Mouse (Mus musculus) intestine, embryonic 15.5 days (tissue): ENCODE measurements around the gene Mmgt2. TPM values are rescaled to one million over a fixed set of nuclear protein-coding genes. Genes with fewer than 3 reads are reported as not detected.
"Not testable (repeated sequence)": the region's sequence is repeated elsewhere in the genome, so short reads cannot be mapped to it uniquely, and the experiment has no call there.

ENCODE experiments used
- ATAC-seq: fragments of 200-750 bp; cut with Nextera tagmentation; 2 replicates; pipeline ENCODE4 v1.8.0; 2017; ENCODE audit warnings: moderate TSS enrichment, moderate library complexity
- H3K27ac ChIP-seq: fragments of 300-500 bp; sonication (generic); 2 replicates; pipeline ENCODE4 v1.5.1; 2015; ENCODE audit warnings: mild to moderate bottlenecking, inconsistent platforms
- H3K27me3 ChIP-seq: fragments of 300-500 bp; sonication (generic); replicated peaks from 2 replicates; pipeline ENCODE4 v1.6.1; 2015; ENCODE audit warnings: inconsistent platforms
- H3K36me3 ChIP-seq: fragments of 300-500 bp; sonication (generic); 2 replicates; pipeline ENCODE4 v1.6.1; 2015; ENCODE audit warnings: inconsistent platforms
- H3K4me1 ChIP-seq: fragments of 300-500 bp; sonication (generic); replicated peaks from 2 replicates; pipeline ENCODE4 v1.6.1; 2015; ENCODE audit warnings: inconsistent platforms
- H3K4me2 ChIP-seq: fragments of 300-500 bp; sonication (generic); replicated peaks from 2 replicates; pipeline ENCODE4 v1.6.1; 2015; ENCODE audit warnings: mild to moderate bottlenecking, inconsistent platforms
- H3K4me3 ChIP-seq: fragments of 300-500 bp; sonication (generic); replicated peaks from 2 replicates; pipeline ENCODE4 v1.5.1; 2015; ENCODE audit warnings: inconsistent platforms
- H3K9ac ChIP-seq: fragments of 300-500 bp; sonication (generic); 2 replicates; pipeline ENCODE4 v1.6.1; 2015; ENCODE audit warnings: inconsistent platforms
- H3K9me3 ChIP-seq: fragments of 300-500 bp; sonication (generic); 2 replicates; pipeline ENCODE4 v1.6.1; 2016; ENCODE audit warnings: inconsistent platforms
- WGBS: fragments of 180-500 bp; shearing (Covaris S2); methylation state at CpG from one replicate; pipeline ENCODE4 v1.1.7; 2015; 5-methylcytosine and 5-hydroxymethylcytosine counted together
- polyA plus RNA-seq: library from polyadenylated mRNA; unstranded; fragments of >200 nt; fragmentation: Nextera tagmentation; extraction: Ambion mirVana; gene quantifications from 2 replicates; pipeline ENCODE4 v1.2.1, GENCODE M21; 2015

Gene Mmgt2
- polyA plus RNA-seq, 1 experiment from 2014 or later, result 71.8 TPM

GRCm38 (mm10) chr11:62643011-62643631 lies 5.3 kb upstream of the Mmgt2 start:
- no peak overlapping the region for H3K4me3 ChIP-seq
- 78% methylated on average over 8 of the region's 8 CpGs for WGBS
- H3K27ac ChIP-seq, result peak overlapping the region; percentile 60
- ATAC-seq, result peak; percentile 48; the same call in 1 of the 2 replicates
- H3K4me2 ChIP-seq, result 0 out of 2 replicates have a peak overlapping the region, but pooled peaks have one; percentile 9
- H3K4me1 ChIP-seq, result peaks cover 50% of the 10 kb centered on the region
- H3K27me3 ChIP-seq, result no peaks in the 10 kb centered on the region
- H3K9ac ChIP-seq, result no peak overlapping the region
- no peaks in the 10 kb centered on the region for H3K9me3 ChIP-seq
- H3K36me3 ChIP-seq, result no peaks in the 10 kb centered on the region

GRCm38 (mm10) chr11:62643681-62644363 lies 4.6 kb upstream of the Mmgt2 start:
- no peak overlapping the region for H3K4me3 ChIP-seq
- peak overlapping the region; percentile 60; the same call in 1 of the 2 replicates for H3K27ac ChIP-seq
- ATAC-seq, result no peak
- H3K27me3 ChIP-seq, result no peaks in the 10 kb centered on the region
- no peak overlapping the region for H3K9ac ChIP-seq
- H3K9me3 ChIP-seq, result no peaks in the 10 kb centered on the region
- H3K36me3 ChIP-seq, result no peaks in the 10 kb centered on the region
- peaks cover 50% of the 10 kb centered on the region for H3K4me1 ChIP-seq
- 83% methylated on average over 10 of the region's 10 CpGs for WGBS
- H3K4me2 ChIP-seq, result no peak overlapping the region

GRCm38 (mm10) chr11:62644602-62645336 lies 3.7 kb upstream of the Mmgt2 start:
- 0 out of 2 replicates have a peak overlapping the region, but pooled peaks have one; percentile 66 for H3K27ac ChIP-seq

GRCm38 (mm10) chr11:62645337-62645675 lies 3.2 kb upstream of the Mmgt2 start:
- ATAC-seq, result no peak
- H3K27me3 ChIP-seq, result no peaks in the 10 kb centered on the region
- no peaks in the 10 kb centered on the region for H3K9me3 ChIP-seq
- H3K4me2 ChIP-seq, result peak overlapping the region; percentile 93
- WGBS, result 75% methylated on average over 4 of the region's 4 CpGs
- H3K4me3 ChIP-seq, result no peak overlapping the region
- H3K36me3 ChIP-seq, result no peaks in the 10 kb centered on the region
- no peak overlapping the region for H3K9ac ChIP-seq
- peak overlapping the region; percentile 66 for H3K27ac ChIP-seq
- peaks cover 50% of the 10 kb centered on the region for H3K4me1 ChIP-seq

More at GRCm38 (mm10) chr11:62644602-62645336, 3.7 kb upstream of the Mmgt2 start:
- Histone ChIP-seq H3K4me3 (no peak overlapping the region), H3K4me1 (peaks cover 50% of the 10 kb centered on the region), H3K36me3 (no peaks in the 10 kb centered on the region), H3K27me3 (no peaks in the 10 kb centered on the region), H3K9ac (no peak overlapping the region), H3K4me2 (peak overlapping the region; percentile 93; the same call in 1 of the 2 replicates), H3K9me3 (no peaks in the 10 kb centered on the region)
- WGBS, result 89% methylated on average over 5 of the region's 5 CpGs
- ATAC-seq, result no peak

GRCm38 (mm10) chr11:62645732-62646494 lies 2.6 kb upstream of the Mmgt2 start:
- H3K9me3 ChIP-seq, result no peaks in the 10 kb centered on the region

GRCm38 (mm10) chr11:62646495-62646843 lies 2.0 kb upstream of the Mmgt2 start:
- 27% methylated on average over 4 of the region's 4 CpGs for WGBS
- Histone ChIP-seq H3K4me3 (peak overlapping the region; percentile 78), H3K27ac (peak overlapping the region; percentile 66), H3K4me1 (peaks cover 49% of the 10 kb centered on the region), H3K4me2 (peak overlapping the region; percentile 93), H3K27me3 (no peaks in the 10 kb centered on the region), H3K9me3 (no peaks in the 10 kb centered on the region), H3K36me3 (no peaks in the 10 kb centered on the region), H3K9ac (0 out of 2 replicates have a peak overlapping the region, but pooled peaks have one; percentile 20)
- ATAC-seq, result no peak

More at GRCm38 (mm10) chr11:62645732-62646494, 2.6 kb upstream of the Mmgt2 start:
- Histone ChIP-seq H3K36me3 (no peaks in the 10 kb centered on the region), H3K27me3 (no peaks in the 10 kb centered on the region), H3K27ac (peak overlapping the region; percentile 66), H3K4me1 (peaks cover 50% of the 10 kb centered on the region), H3K4me2 (peak overlapping the region; percentile 93), H3K9ac (peak overlapping the region; percentile 20; the same call in 1 of the 2 replicates), H3K4me3 (peak overlapping the region; percentile 78)
- ATAC-seq, result no peak
- WGBS, result 17% methylated on average over 8 of the region's 8 CpGs

GRCm38 (mm10) chr11:62646958-62647515 lies 1.4 kb upstream of the Mmgt2 start:
- Histone ChIP-seq H3K4me2 (peak overlapping the region; percentile 93), H3K36me3 (0 out of 2 replicates have a peak, but pooled peaks cover under 1% of the 10 kb centered on the region), H3K9ac (peak overlapping the region; percentile 73), H3K27ac (peak overlapping the region; percentile 83), H3K27me3 (no peaks in the 10 kb centered on the region), H3K9me3 (no peaks in the 10 kb centered on the region), H3K4me1 (peaks cover 47% of the 10 kb centered on the region), H3K4me3 (peak overlapping the region; percentile 78)
- WGBS, result 48% methylated on average over 7 of the region's 7 CpGs
- ATAC-seq, result no peak

- Histone ChIP-seq H3K4me2 (peak within 1 kb of the TSS; percentile 93), H3K9me3 (no peaks in the 10 kb centered on the region), H3K4me3 (peak within 1 kb of the TSS; percentile 78), H3K9ac (peak within 1 kb of the TSS; percentile 73), H3K27me3 (no peaks in the 10 kb centered on the region), H3K27ac (peak within 1 kb of the TSS; percentile 91), H3K4me1 (peaks cover 43% of the 10 kb centered on the region), H3K36me3 (0 out of 2 replicates have a peak, but pooled peaks cover 3% of the 10 kb centered on the region)
- under 1% methylated on average over 70 of the region's 86 CpGs for WGBS
- ATAC-seq, result peak; percentile 62
Measured at GRCm38 (mm10) chr11:62647661-62648590, 538 bp upstream of the Mmgt2 start, which contains the start of gene Lrrc75a. Gene Lrrc75a (minus strand): TSS chr11:62648523.

- WGBS, result 74% methylated on average over 4 of the region's 4 CpGs
- H3K9ac ChIP-seq, result not testable (repeated sequence)
Measured at GRCm38 (mm10) chr11:62649803-62650202, 1.3 kb downstream of the Mmgt2 start.

GRCm38 (mm10) chr11:62651563-62651962 lies 3.1 kb downstream of the Mmgt2 start:
- 89% methylated on average over 3 of the region's 3 CpGs for WGBS
- Histone ChIP-seq H3K4me3 (no peak overlapping the region), H3K4me1 (peaks cover 9% of the 10 kb centered on the region), H3K9me3 (no peaks in the 10 kb centered on the region), H3K27me3 (no peaks in the 10 kb centered on the region), H3K4me2 (no peak overlapping the region), H3K27ac (no peak overlapping the region), H3K9ac (no peak overlapping the region), H3K36me3 (0 out of 2 replicates have a peak, but pooled peaks cover 6% of the 10 kb centered on the region)
- ATAC-seq, result no peak

More at GRCm38 (mm10) chr11:62649803-62650202, 1.3 kb downstream of the Mmgt2 start:
- H3K4me1 ChIP-seq, result peaks cover 27% of the 10 kb centered on the region
- not testable (repeated sequence) for H3K27me3 ChIP-seq, H3K9me3 ChIP-seq, H3K36me3 ChIP-seq, ATAC-seq, H3K4me3 ChIP-seq, H3K27ac ChIP-seq
- peak overlapping the region; percentile 93 for H3K4me2 ChIP-seq
